Mouse (Mus musculus): ENCODE measurements at regions not wholly inside any gene's neighbourhood (a gene's known extent, or its start where the extent isn't known, plus 50 kb on each side); places are given as distances from the start of the nearest gene placed in this dataset.

GRCm38 (mm10) chr3:35481841-35482240 is 272.1 kb upstream of the Atp11b start:
- no peak for TF ChIP-seq POLR2A (IDR thresholded peaks at IDR 0.05; ENCODE audit: insufficient read depth, low read depth, low read length)
- TF ChIP-seq CTCF (IDR thresholded peaks at IDR 0.05): no peak

Data from heart, adult 2 months (tissue).